Mouse (Mus musculus) embryonic facial prominence, embryonic 15.5 days (tissue): Measurements from ENCODE around the gene Fmnl2. TPM values are rescaled to one million over a fixed set of nuclear protein-coding genes. Genes with fewer than 3 reads are reported as not detected.

ENCODE experiments used
- ATAC-seq: fragments of 200-750 bp; cut with Nextera tagmentation; 2 replicates; pipeline ENCODE4 v1.8.0; 2017; ENCODE audit warnings: low read depth, moderate TSS enrichment; ENCODE audit not compliant: insufficient number of reproducible peaks, low FRiP score, low TSS enrichment
- H3K27ac ChIP-seq: fragments of 300-500 bp; sonication (generic); replicated peaks from 2 replicates; pipeline ENCODE4 v1.5.1; 2015; ENCODE audit warnings: mild to moderate bottlenecking, inconsistent platforms
- H3K27me3 ChIP-seq: fragments of 300-500 bp; sonication (generic); 2 replicates; pipeline ENCODE4 v1.6.1; 2015; ENCODE audit warnings: inconsistent platforms
- H3K36me3 ChIP-seq: fragments of 300-500 bp; sonication (generic); 2 replicates; pipeline ENCODE4 v1.6.1; 2015; ENCODE audit warnings: mild to moderate bottlenecking, inconsistent platforms
- H3K4me1 ChIP-seq: fragments of 300-500 bp; sonication (generic); 2 replicates; pipeline ENCODE4 v1.6.1; 2015; ENCODE audit warnings: inconsistent platforms
- H3K4me2 ChIP-seq: fragments of 300-500 bp; sonication (generic); replicated peaks from 2 replicates; pipeline ENCODE4 v1.6.1; 2015; ENCODE audit warnings: mild to moderate bottlenecking, inconsistent platforms
- H3K4me3 ChIP-seq: fragments of 300-500 bp; sonication (generic); replicated peaks from 2 replicates; pipeline ENCODE4 v1.5.1; 2015; ENCODE audit warnings: mild to moderate bottlenecking, inconsistent platforms
- H3K9ac ChIP-seq: fragments of 300-500 bp; sonication (generic); 2 replicates; pipeline ENCODE4 v1.6.1; 2015; ENCODE audit warnings: inconsistent platforms
- H3K9me3 ChIP-seq: fragments of 300-500 bp; sonication (generic); replicated peaks from 2 replicates; pipeline ENCODE4 v1.6.1; 2016; ENCODE audit warnings: inconsistent platforms
- WGBS: fragments of 180-500 bp; shearing (Covaris S2); methylation state at CpG from one replicate; pipeline ENCODE4 v1.1.7; 2015; 5-methylcytosine and 5-hydroxymethylcytosine counted together
- polyA plus RNA-seq: library from polyadenylated mRNA; unstranded; fragments of >200 nt; fragmentation: Nextera tagmentation; extraction: Ambion mirVana; gene quantifications from 2 replicates; pipeline ENCODE4 v1.2.1, GENCODE M21; 2015

Fmnl2 gene
- polyA plus RNA-seq, 1 experiment from 2014 or later: 8.1 TPM

DNA sequence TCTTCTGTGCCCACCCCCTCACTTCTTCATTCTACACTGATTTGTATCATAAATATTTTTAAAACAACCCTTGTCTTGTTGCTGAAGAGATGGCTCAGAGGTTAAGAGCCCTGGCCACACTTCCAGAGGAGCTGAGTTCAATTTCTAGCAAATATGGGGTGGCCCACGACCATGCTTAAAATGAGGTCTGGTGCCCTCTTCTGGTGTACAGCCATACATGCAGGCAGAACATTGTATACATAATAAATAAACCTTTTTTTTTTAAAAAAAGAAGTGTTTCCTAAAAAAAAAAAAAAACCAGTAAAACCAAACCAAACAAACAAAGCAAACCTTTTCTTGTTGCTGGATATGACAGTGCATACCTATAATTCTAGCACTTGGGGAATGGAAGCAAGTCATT is 225.6 kb downstream of the Fmnl2 start:
- Histone ChIP-seq H3K4me2 (no peak overlapping the region), H3K36me3 (no peaks in the 10 kb centered on the region), H3K27me3 (no peaks in the 10 kb centered on the region), H3K9ac (no peak overlapping the region), H3K27ac (no peak overlapping the region), H3K4me1 (0 out of 2 replicates have a peak, but pooled peaks cover 5% of the 10 kb centered on the region), H3K4me3 (no peak overlapping the region), H3K9me3 (no peaks in the 10 kb centered on the region)
- no peak for ATAC-seq
- WGBS: 43% methylated on average over 1 of the region's 1 CpGs

DNA sequence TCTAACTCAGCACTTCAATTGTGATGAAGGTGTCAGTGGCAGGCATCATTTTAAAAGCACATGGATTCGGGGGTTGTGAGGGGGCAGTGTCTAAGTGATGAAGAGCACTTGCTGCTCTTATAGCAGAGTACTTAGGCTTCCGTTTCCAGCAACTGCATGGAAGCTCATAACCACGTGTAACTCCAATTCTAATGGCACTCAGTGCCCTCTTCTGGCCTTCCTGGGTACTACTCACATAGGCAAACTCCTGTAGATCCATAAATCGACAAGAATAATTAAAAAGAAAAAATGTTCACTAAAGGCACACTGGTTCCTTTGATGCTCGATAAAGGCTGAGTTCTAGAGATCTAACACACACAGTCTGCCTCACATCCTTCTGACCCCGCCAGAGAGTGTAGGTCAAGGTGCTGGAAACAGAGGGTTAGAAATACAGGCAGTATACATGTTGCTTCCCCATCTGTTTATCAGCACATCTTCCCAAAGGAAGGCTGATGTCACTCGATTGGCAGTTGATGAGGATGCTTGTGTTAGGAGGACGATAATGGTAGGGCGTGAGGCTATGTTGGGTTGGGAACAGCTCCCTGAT is 228.1 kb downstream of the Fmnl2 start:
- Histone ChIP-seq H3K4me3 (no peak overlapping the region), H3K27ac (no peak overlapping the region), H3K4me1 (0 out of 2 replicates have a peak, but pooled peaks cover 5% of the 10 kb centered on the region), H3K4me2 (no peak overlapping the region), H3K9ac (no peak overlapping the region), H3K36me3 (no peaks in the 10 kb centered on the region), H3K9me3 (no peaks in the 10 kb centered on the region), H3K27me3 (no peaks in the 10 kb centered on the region)
- no peak for ATAC-seq
- 56% methylated on average over 9 of the region's 9 CpGs for whole genome bisulfite sequencing

DNA sequence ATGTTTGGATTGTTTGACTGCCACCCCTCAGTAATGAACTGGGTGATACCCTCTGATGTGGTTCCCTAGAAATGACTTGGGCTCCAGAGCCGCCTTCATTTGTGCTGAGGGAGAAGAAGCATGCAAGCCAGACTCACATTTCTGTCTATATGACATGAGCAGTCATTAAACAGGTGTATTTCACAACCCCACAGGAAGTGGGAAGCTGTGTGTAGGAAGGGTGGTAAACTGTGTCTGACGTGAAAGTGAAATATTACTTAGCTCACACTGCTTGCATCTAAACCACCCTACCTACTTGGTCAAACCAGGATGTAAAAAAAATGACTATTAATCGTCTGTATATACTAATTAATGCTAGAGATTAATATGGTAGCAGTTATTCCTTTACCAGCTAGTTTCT is 231.1 kb downstream of the Fmnl2 start:
- no peak overlapping the region for H3K9ac ChIP-seq
- H3K36me3 ChIP-seq: no peaks in the 10 kb centered on the region; the same call in 1 of the 2 replicates
- H3K4me2 ChIP-seq: no peak overlapping the region
- 82% methylated on average over 3 of the region's 3 CpGs for WGBS
- H3K27me3 ChIP-seq: no peaks in the 10 kb centered on the region
- no peak overlapping the region for H3K4me3 ChIP-seq
- no peaks in the 10 kb centered on the region for H3K9me3 ChIP-seq
- ATAC-seq: no peak
- no peak overlapping the region for H3K27ac ChIP-seq
- H3K4me1 ChIP-seq: no peaks in the 10 kb centered on the region

DNA sequence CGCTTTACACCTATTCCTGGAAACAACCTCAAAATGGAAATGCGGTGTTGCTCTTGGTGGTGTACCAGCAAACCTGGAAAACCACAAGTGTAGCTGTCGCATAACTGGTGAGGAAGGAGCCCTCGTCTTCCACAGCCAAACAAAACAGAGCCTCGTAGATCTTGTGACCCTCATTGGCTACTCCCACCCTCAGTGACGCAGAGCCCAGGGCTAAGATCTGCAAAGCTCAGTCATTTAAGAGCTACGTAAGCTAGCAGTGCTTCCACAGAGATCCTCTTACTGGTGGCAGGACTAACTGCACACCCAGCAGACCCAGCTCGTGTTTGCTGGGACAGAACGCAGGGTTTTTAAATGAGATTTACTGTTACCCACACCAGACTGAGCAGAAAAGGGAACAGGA is 237.4 kb downstream of the Fmnl2 start:
- Histone ChIP-seq H3K9ac (no peak overlapping the region), H3K4me1 (no peaks in the 10 kb centered on the region), H3K36me3 (no peaks in the 10 kb centered on the region; the same call in 1 of the 2 replicates), H3K9me3 (no peaks in the 10 kb centered on the region), H3K27me3 (no peaks in the 10 kb centered on the region), H3K27ac (no peak overlapping the region), H3K4me3 (no peak overlapping the region), H3K4me2 (no peak overlapping the region)
- peak; percentile 72 for ATAC-seq
- WGBS: 82% methylated on average over 9 of the region's 9 CpGs

DNA sequence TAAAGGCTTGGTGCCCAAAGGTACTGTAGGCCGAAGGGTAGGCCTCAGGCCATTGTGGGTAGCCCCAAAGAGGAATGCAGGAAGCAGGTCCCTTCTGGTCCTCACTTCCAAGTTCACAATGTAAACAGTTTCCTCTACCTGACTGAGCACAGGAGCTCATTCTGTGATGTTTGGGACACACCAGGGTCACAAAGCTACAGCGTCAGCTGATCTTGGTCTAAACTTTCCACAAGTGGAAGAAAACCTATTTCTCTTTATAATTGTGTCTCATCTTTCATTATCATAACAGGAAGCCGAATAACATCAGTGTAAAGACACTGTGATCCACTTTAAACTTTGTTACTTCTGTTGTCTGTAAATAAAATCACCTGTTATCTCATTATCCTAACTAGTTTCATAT is 237.8 kb downstream of the Fmnl2 start:
- Histone ChIP-seq H3K9me3 (no peaks in the 10 kb centered on the region), H3K4me2 (no peak overlapping the region), H3K27me3 (no peaks in the 10 kb centered on the region), H3K4me1 (no peaks in the 10 kb centered on the region), H3K27ac (no peak overlapping the region), H3K9ac (no peak overlapping the region), H3K36me3 (no peaks in the 10 kb centered on the region; the same call in 1 of the 2 replicates), H3K4me3 (no peak overlapping the region)
- 92% methylated on average over 3 of the region's 3 CpGs for WGBS
- no peak for ATAC-seq

DNA sequence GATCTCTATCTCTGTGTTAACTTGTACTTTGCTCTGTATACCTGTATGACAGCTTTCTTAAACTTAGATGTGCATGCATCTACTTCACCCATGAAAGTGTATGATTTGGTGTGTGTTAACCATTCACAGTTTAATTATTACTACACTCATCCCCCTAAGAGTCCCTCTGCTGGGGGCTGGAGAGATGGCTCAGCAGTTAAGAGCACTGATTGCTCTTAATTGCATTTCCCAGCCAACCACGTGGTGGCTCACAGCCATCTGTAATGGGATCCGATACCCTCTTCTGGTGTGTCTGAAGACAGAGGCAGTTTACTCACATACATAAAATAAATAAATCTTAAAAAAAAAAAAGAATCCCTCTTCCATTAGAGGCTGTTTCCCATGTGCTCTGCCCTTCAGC is 242.4 kb downstream of the Fmnl2 start:
- Histone ChIP-seq H3K4me2 (no peak overlapping the region), H3K27ac (no peak overlapping the region), H3K9ac (no peak overlapping the region), H3K27me3 (no peaks in the 10 kb centered on the region), H3K9me3 (no peaks in the 10 kb centered on the region), H3K4me1 (no peaks in the 10 kb centered on the region), H3K4me3 (no peak overlapping the region), H3K36me3 (peaks cover 13% of the 10 kb centered on the region; the same call in 1 of the 2 replicates)
- WGBS: 42% methylated on average over 2 of the region's 2 CpGs
- ATAC-seq: no peak

DNA sequence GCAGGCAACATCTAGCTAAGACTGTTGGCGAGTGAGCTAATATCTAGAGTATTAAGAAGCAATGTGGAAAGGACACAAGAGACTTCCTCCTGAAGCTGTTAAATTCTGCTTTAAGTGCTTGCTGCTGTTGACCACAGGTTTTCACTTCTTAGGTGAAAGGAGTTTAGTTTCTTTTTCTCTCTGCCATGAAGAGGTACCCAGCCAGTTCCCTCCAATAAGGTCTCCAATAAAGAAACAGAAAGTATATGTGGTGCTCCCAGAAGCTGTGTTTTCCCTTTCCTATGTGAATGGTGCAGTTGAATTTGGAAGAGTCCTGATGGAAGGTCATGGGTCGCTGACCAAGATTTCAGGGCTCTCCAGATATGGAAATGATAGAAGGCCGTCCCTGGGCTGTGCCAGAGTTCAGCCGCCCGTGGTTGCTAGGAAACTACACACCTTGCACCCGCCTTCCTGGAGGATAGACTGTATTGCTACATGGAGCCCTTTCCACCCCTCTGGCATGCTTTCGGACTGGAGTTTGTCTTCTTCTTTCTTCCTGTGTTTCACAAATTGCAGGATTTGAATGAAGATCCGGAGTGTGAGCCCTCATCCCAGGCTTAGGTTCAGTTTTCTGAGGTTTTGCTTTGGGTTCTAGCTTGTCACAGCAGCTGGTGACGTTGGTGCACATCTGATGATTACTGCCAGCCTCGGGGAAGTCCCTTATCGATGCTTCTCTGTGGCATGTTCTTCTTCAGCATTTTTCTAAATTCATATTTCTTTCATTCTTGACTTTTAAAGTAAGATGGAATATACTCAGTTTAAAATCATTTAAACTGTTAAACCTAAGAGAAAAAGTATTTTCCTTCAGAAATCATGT is 244.5 kb downstream of the Fmnl2 start:
- H3K27ac ChIP-seq: no peak overlapping the region
- no peak for ATAC-seq
- no peaks in the 10 kb centered on the region for H3K27me3 ChIP-seq
- H3K4me3 ChIP-seq: no peak overlapping the region
- no peak overlapping the region for H3K4me2 ChIP-seq
- H3K9me3 ChIP-seq: no peaks in the 10 kb centered on the region
- H3K4me1 ChIP-seq: no peaks in the 10 kb centered on the region
- 88% methylated on average over 11 of the region's 11 CpGs for WGBS
- H3K9ac ChIP-seq: no peak overlapping the region
- H3K36me3 ChIP-seq: peaks cover 24% of the 10 kb centered on the region; the same call in 1 of the 2 replicates

DNA sequence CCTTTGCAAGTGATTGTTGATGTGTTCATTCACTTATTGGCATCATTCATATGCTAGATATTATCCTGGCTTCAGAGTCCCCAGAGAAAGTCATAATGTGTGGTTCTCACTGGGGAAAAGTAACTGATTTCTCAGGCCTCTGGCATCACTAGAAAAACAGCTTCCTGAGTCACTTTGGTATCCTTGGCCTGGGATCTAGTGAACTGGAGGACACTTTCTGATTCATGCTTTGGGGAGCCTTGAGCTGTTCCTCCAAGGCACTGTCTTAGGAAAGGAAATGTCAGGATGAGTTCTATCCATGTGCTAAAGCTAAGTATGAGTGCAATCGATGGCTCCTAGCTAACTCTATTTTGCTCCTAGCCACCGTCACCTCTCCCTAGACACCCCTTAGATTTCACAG is 245.2 kb downstream of the Fmnl2 start:
- 95% methylated on average over 2 of the region's 2 CpGs for WGBS
- H3K4me2 ChIP-seq: no peak overlapping the region
- no peaks in the 10 kb centered on the region for H3K4me1 ChIP-seq
- no peak overlapping the region for H3K27ac ChIP-seq
- ATAC-seq: no peak
- H3K36me3 ChIP-seq: peaks cover 32% of the 10 kb centered on the region
- no peak overlapping the region for H3K9ac ChIP-seq
- H3K4me3 ChIP-seq: no peak overlapping the region
- H3K27me3 ChIP-seq: no peaks in the 10 kb centered on the region
- no peaks in the 10 kb centered on the region for H3K9me3 ChIP-seq

DNA sequence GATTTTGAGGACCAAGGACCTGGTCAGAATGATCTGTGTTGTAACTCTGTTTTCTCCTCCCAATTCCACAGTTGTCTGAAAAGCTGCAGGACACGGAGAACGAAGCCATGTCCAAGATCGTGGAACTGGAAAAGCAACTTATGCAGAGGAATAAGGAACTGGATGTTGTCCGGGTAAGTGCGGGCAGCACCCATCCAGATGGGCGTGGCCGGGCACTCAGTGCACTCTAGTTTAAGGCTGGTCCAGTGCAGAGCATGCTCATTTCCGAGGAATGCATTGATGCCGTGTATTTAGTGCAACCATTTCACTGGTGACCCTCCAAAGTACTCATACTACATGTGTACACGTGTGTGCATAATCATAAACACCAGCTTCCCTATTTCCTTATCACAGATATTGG is 247.7 kb downstream of the Fmnl2 start:
- Histone ChIP-seq H3K27ac (no peak overlapping the region), H3K27me3 (no peaks in the 10 kb centered on the region), H3K4me2 (no peak overlapping the region), H3K4me1 (no peaks in the 10 kb centered on the region), H3K4me3 (no peak overlapping the region), H3K36me3 (peaks cover 47% of the 10 kb centered on the region), H3K9me3 (no peaks in the 10 kb centered on the region), H3K9ac (no peak overlapping the region)
- 87% methylated on average over 10 of the region's 10 CpGs for WGBS
- ATAC-seq: no peak

DNA sequence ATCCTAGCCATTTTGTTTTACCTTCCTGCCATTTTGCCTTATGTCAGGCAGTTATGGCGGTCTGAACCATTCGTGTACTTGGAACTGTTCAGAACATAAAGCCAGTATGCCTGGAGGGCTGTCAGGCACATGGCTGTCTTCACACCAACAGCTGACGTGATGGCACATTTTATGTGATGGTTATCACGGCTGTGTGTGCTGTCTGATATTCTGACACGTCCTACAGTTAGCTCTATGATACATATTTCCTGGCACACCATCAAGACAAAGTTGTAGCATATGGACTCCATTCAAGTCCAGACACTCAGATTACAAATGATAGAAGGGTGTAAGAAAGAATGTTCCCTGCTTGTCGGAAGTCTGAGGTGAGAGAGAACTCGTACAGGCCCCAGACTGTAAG is 248.4 kb downstream of the Fmnl2 start:
- ATAC-seq: no peak
- H3K27ac ChIP-seq: no peak overlapping the region
- H3K4me3 ChIP-seq: no peak overlapping the region
- no peak overlapping the region for H3K9ac ChIP-seq
- H3K4me1 ChIP-seq: no peaks in the 10 kb centered on the region
- 66% methylated on average over 7 of the region's 7 CpGs for WGBS
- peaks cover 53% of the 10 kb centered on the region for H3K36me3 ChIP-seq
- no peaks in the 10 kb centered on the region for H3K27me3 ChIP-seq
- H3K4me2 ChIP-seq: no peak overlapping the region
- H3K9me3 ChIP-seq: no peaks in the 10 kb centered on the region

DNA sequence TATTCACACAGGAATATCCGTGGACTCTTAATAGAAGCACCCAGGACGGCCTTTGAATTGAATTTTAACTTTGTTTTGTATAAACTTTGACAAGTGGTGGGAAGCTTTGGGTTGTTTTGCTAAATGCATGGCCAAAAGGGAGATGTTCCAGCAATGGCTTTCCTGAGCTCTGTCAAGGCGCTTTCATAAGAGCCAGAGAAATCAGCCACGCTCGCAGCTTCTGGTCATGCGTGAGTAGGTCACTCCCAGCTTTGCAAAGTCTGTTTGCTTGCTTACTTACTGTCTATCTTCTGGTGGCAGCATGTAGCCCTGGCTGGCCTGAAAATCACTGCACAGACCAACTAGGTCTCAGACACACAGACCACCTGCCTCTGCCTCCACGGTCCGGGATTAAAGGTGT is 248.8 kb downstream of the Fmnl2 start:
- Histone ChIP-seq H3K36me3 (peaks cover 58% of the 10 kb centered on the region), H3K4me2 (no peak overlapping the region), H3K9me3 (no peaks in the 10 kb centered on the region), H3K4me1 (no peaks in the 10 kb centered on the region), H3K27ac (no peak overlapping the region), H3K4me3 (no peak overlapping the region), H3K9ac (no peak overlapping the region), H3K27me3 (no peaks in the 10 kb centered on the region)
- WGBS: 86% methylated on average over 8 of the region's 8 CpGs
- ATAC-seq: no peak
